Mouse (Mus musculus): ENCODE data around the gene Pcnp.
"Not testable (repeated sequence)": the region's sequence is repeated elsewhere in the genome, so short reads cannot be mapped to it uniquely, and the experiment has no call there.

Gene Pcnp

GRCm38 (mm10) chr16:56029661-56030082, at the start of gene Pcnp:
Gene Pcnp, minus strand, starts transcription at chr16:56029739.
- DNase-seq = peak; percentile 99

- DNase-seq = no peak
Observed at GRCm38 (mm10) chr16:56076121-56076869, 46.8 kb upstream of the Pcnp start.

GRCm38 (mm10) chr16:56075222-56076111, 45.9 kb upstream of the Pcnp start:
- DNase-seq = peak; percentile 92

- no peak for DNase-seq
Observed at GRCm38 (mm10) chr16:56074565-56074964, 45.0 kb upstream of the Pcnp start.

- no peak for DNase-seq
Observed at GRCm38 (mm10) chr16:56074122-56074521, 44.6 kb upstream of the Pcnp start.

- not testable (repeated sequence) for DNase-seq
Observed at GRCm38 (mm10) chr16:56073150-56073549, 43.6 kb upstream of the Pcnp start.

- no peak for DNase-seq
Observed at GRCm38 (mm10) chr16:56072533-56072932, 43.0 kb upstream of the Pcnp start.

GRCm38 (mm10) chr16:56071317-56072232, 42.0 kb upstream of the Pcnp start:
- no peak for DNase-seq

GRCm38 (mm10) chr16:56068523-56069070, 39.1 kb upstream of the Pcnp start:
- DNase-seq = no peak

GRCm38 (mm10) chr16:56066113-56066512, 36.6 kb upstream of the Pcnp start:
- no peak for DNase-seq

GRCm38 (mm10) chr16:56064334-56064990, 34.9 kb upstream of the Pcnp start:
- DNase-seq = peak; percentile 59

- no peak for DNase-seq
Observed at GRCm38 (mm10) chr16:56062981-56063380, 33.4 kb upstream of the Pcnp start.

- DNase-seq = no peak
Observed at GRCm38 (mm10) chr16:56061995-56062594, 32.6 kb upstream of the Pcnp start.

- no peak for DNase-seq
Observed at GRCm38 (mm10) chr16:56058151-56058550, 28.6 kb upstream of the Pcnp start.

- DNase-seq = no peak
Observed at GRCm38 (mm10) chr16:56056944-56057590, 27.5 kb upstream of the Pcnp start.

GRCm38 (mm10) chr16:56055911-56056310, 26.4 kb upstream of the Pcnp start:
- no peak for DNase-seq

- not testable (repeated sequence) for DNase-seq
Observed at GRCm38 (mm10) chr16:56048038-56048437, 18.5 kb upstream of the Pcnp start, which contains the start of gene Senp7. Gene Senp7, plus strand, starts transcription at chr16:56048338.

GRCm38 (mm10) chr16:56038090-56038489, 8.6 kb upstream of the Pcnp start:
- no peak for DNase-seq

- DNase-seq = peak; percentile 97
Observed at GRCm38 (mm10) chr16:56037138-56038010, 7.8 kb upstream of the Pcnp start, which contains the start of gene Trmt10c. Gene Trmt10c, minus strand, starts transcription at chr16:56037819.

GRCm38 (mm10) chr16:56036501-56036900, 7.0 kb upstream of the Pcnp start:
- DNase-seq = no peak

Data from kidney, postnatal 10 days (tissue).